9 mouse cellular contexts compared by ENCODE assay signal in genomic region chr1:53061871-53062608, GRCm38 (mm10). TPM values are rescaled to one million over a fixed set of nuclear protein-coding genes. Genes with fewer than 3 reads are reported as not detected.
DNase-seq lines count a peak whose midpoint lies in the region; ATAC-seq and TF ChIP-seq lines count a peak whose summit lies in the region.
"Had no signal": no experiment of that assay in that cellular context is flagged by ENCODE, and none has a peak within 500 bp of the region (broad histone marks: within the 10 kb centered on the region; RNA-seq: fewer than 3 reads in every experiment).

No protein-coding gene starts in this region.

- no peaks in the 10 kb centered on the region for H3K36me3 ChIP-seq in kidney, embryonic 15.5 days
- H3K36me3 ChIP-seq in embryonic facial prominence, embryonic 15.5 days = no peaks in the 10 kb centered on the region
- H3K36me3 ChIP-seq in kidney, adult 2 months (ENCODE audit: control insufficient read depth, insufficient read depth, low read length) = no peaks in the 10 kb centered on the region

- no peak overlapping the region for H3K27ac ChIP-seq in kidney, embryonic 15.5 days
- H3K27ac ChIP-seq in embryonic facial prominence, embryonic 15.5 days (replicated peaks) = no peak overlapping the region
- H3K27ac ChIP-seq in kidney, adult 2 months (ENCODE audit: insufficient read depth, low read depth, low read length) = no peak overlapping the region

- DNase-seq in kidney, postnatal 10 days = no peak
- peak; percentile 36 to 73 for DNase-seq in layer of hippocampus, postnatal 14 days (ENCODE audit: low spot score in 2 of 2)
- DNase-seq in right cerebral cortex, postnatal 25 days = peak; percentile 34
- no peak for DNase-seq in embryo, embryonic 9.5 days (ENCODE audit: extremely low spot score)
- DNase-seq in kidney, adult 2 months = no peak
- no peak for DNase-seq in gastrocnemius, adult 18-20 months (ENCODE audit: low spot score)
- DNase-seq: adrenal gland, adult 2 months had no signal

- ATAC-seq in kidney, embryonic 15.5 days (replicated peaks; ENCODE audit: low FRiP score) = no peak
- ATAC-seq in embryonic facial prominence, embryonic 15.5 days (ENCODE audit: insufficient number of reproducible peaks, low FRiP score, low TSS enrichment, low read depth) = no peak

- 78% methylated on average over 13 of the region's 13 CpGs for WGBS in kidney, embryonic 15.5 days
- 44% methylated on average over 13 of the region's 13 CpGs for WGBS in embryonic facial prominence, embryonic 15.5 days
- 61% methylated on average over 13 of the region's 13 CpGs for WGBS in kidney, adult 2 months

- no peak for TF ChIP-seq CTCF in kidney, adult 2 months (conservative IDR thresholded peaks at IDR 0.05; ENCODE audit: insufficient read depth, insufficient read length, low read depth, low read length)

- H3K27me3 ChIP-seq in kidney, embryonic 15.5 days = no peaks in the 10 kb centered on the region
- no peaks in the 10 kb centered on the region for H3K27me3 ChIP-seq in embryonic facial prominence, embryonic 15.5 days
- H3K27me3 ChIP-seq in kidney, adult 2 months (replicated peaks; ENCODE audit: control insufficient read depth, insufficient read depth, low read length) = no peaks in the 10 kb centered on the region

- no peaks in the 10 kb centered on the region for H3K9me3 ChIP-seq in kidney, embryonic 15.5 days (replicated peaks)
- no peaks in the 10 kb centered on the region for H3K9me3 ChIP-seq in embryonic facial prominence, embryonic 15.5 days (replicated peaks)

- H3K9ac ChIP-seq in kidney, embryonic 15.5 days = no peak overlapping the region
- H3K9ac ChIP-seq in embryonic facial prominence, embryonic 15.5 days = no peak overlapping the region

- no peak for TF ChIP-seq POLR2A in kidney, adult 2 months (IDR thresholded peaks at IDR 0.05; ENCODE audit: low read depth, low read length)

- H3K4me1 ChIP-seq in kidney, embryonic 15.5 days = peaks cover 10% of the 10 kb centered on the region
- no peaks in the 10 kb centered on the region; the same call in 1 of the 2 replicates for H3K4me1 ChIP-seq in embryonic facial prominence, embryonic 15.5 days
- no peaks in the 10 kb centered on the region for H3K4me1 ChIP-seq in kidney, adult 2 months (ENCODE audit: control insufficient read depth, insufficient read depth, low read length)

- peak overlapping the region; percentile 30; the same call in 1 of the 2 replicates for H3K4me2 ChIP-seq in kidney, embryonic 15.5 days
- H3K4me2 ChIP-seq in embryonic facial prominence, embryonic 15.5 days (replicated peaks) = 0 out of 2 replicates have a peak overlapping the region, but pooled peaks have one; percentile 19

- H3K4me3 ChIP-seq in kidney, embryonic 15.5 days (replicated peaks) = no peak overlapping the region
- peak overlapping the region; percentile 20 for H3K4me3 ChIP-seq in embryonic facial prominence, embryonic 15.5 days (replicated peaks)
- no peak overlapping the region for H3K4me3 ChIP-seq in kidney, adult 2 months (ENCODE audit: insufficient read depth, low read depth, low read length)

RNA-seq across cellular contexts. Expression of gene Mstn, which starts 0.6 kb away (rescaled TPM):
- polyA plus RNA-seq in kidney, embryonic 15.5 days (2015; fragmentation: Nextera tagmentation; extraction: Ambion mirVana) = 0.38 and 0.72 TPM in 2 replicates
- 7.3 and 12.7 TPM in 2 replicates for polyA plus RNA-seq in embryonic facial prominence, embryonic 15.5 days (2015; fragmentation: Nextera tagmentation; extraction: Ambion mirVana)
- under 1 TPM; 0.44 to 0.81 TPM for total RNA-seq in layer of hippocampus, postnatal 14 days (2021)
- polyA plus RNA-seq in kidney, adult 2 months (2012; rRNA removed) = 0.20 TPM in 1 of 2 replicates, not detected in the other
- total RNA-seq in gastrocnemius, adult 18-20 months (2021) = 10 to 100 TPM; 41.3 to 43.2 TPM
- total RNA-seq: adrenal gland, adult 2 months had no signal
- polyA plus RNA-seq: adrenal gland, adult 2 months had no signal

RNA-seq across cellular contexts. Expression of gene 1700019D03Rik, which starts 42.1 kb away (rescaled TPM):
- 8.5 and 8.6 TPM in 2 replicates for polyA plus RNA-seq in kidney, embryonic 15.5 days (2015; fragmentation: Nextera tagmentation; extraction: Ambion mirVana)
- 2.5 and 2.8 TPM in 2 replicates for polyA plus RNA-seq in embryonic facial prominence, embryonic 15.5 days (2015; fragmentation: Nextera tagmentation; extraction: Ambion mirVana)
- total RNA-seq in layer of hippocampus, postnatal 14 days (2021) = 1 to 10 TPM; 9.3 to 9.4 TPM
- 1.1 and 2.1 TPM in 2 replicates for polyA plus RNA-seq in kidney, adult 2 months (2012; rRNA removed)
- total RNA-seq in gastrocnemius, adult 18-20 months (2021) = 1 to 10 TPM in 1 of 2 experiments, under 1 TPM in 1; 0.55 to 1.4 TPM

Comparison
In these comparisons a context has a peak if more than half of its experiments do, and no peak if none do; other contexts are left out.
1. DNase-seq: peak in layer of hippocampus, postnatal 14 days (2 of 2) and right cerebral cortex, postnatal 25 days (single experiment); none in kidney, postnatal 10 days (single experiment), embryo, embryonic 9.5 days (single experiment), kidney, adult 2 months (single experiment) and gastrocnemius, adult 18-20 months (single experiment).